Mouse (Mus musculus) layer of hippocampus, postnatal 10 days (tissue): ENCODE results near the gene Mrln. TPM values are rescaled to one million over a fixed set of nuclear protein-coding genes. Genes with fewer than 3 reads are reported as not detected.

Source experiments
- DNase-seq, 2 experiments: peaks; one replicate each; pipeline ENCODE4 v3.0.0; 2021; ENCODE audit warnings: low spot score in 2 of 2
- total RNA-seq, 2 experiments: library from RNA; stranded (reverse); gene quantifications; 2 replicates each; pipeline ENCODE4 v1.2.3; 2021

Mrln gene
- total RNA-seq, 2 experiments from 2014 or later, result 1.6 TPM; not detected in 1

DNA sequence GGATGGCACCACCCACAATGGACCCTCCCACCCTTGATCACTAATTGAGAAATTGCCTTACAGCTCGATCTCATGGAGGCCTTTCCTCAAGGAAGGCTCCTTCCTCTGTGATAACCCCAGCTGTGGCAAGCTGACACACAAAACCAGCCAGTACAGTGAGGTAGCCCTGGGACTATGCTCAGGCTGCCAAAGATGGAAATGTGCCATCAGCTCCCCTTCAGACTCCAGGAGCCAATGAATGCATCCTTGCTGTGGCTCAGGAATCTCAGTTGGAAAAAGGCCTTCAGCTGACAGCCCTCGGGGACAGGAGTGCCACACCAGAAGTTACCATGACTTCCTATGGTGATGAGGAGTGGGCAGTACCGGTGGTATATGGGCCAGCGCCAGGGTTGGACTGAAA is 50.2 kb downstream of the Mrln start:
- no peak for DNase-seq

DNA sequence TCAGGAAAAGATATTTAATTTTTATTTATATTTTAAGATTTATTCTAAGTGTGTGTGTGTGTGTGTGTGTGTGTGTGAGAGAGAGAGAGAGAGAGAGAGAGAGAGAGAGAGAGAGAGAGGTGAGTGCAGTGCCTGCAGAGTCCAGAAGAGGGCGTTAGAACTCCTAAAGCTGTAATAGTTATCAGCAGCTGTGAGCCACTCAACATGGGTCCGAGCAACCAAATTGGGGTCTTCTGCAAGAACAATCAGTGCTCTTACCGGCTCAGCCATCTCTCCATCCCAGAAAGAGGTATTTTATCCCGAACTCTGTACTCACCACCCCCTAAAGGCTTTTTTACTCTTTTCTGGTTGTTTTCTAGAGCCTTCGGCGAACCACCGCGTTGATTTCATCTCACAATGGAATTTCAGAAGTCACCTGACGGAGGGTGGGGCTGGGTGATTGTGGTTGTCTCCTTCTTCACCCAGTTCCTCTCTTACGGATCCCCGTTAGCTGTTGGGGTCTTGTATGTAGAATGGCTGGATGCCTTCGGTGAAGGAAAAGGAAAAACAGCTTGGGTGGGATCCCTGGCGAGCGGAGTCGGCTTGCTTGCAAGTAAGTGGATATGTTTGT is 51.2 kb downstream of the Mrln start:
- DNase-seq, result no peak

DNA sequence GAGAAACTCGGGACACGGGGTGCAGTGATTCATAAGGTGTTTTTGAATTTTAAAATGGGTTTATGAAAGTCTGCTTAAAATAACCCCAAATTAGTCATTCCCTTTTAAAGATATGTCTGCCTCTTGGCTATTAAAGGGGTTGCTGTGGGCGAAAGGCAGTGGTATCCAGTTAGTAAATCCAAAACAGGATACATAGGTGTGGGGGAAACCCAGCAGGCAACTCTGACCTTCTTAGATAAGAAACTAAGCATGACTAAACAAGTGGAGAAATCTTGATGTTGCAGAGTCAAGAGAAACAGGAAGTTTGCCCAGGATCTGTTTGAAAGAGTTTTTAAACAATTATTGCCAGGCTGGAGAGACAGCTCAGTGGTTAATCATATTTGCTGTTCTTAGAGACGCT is 52.6 kb downstream of the Mrln start:
- no peak for DNase-seq

- DNase-seq, result no peak
Measured at GRCm38 (mm10) chr10:70260904-70261303, 56.4 kb downstream of the Mrln start.

DNA sequence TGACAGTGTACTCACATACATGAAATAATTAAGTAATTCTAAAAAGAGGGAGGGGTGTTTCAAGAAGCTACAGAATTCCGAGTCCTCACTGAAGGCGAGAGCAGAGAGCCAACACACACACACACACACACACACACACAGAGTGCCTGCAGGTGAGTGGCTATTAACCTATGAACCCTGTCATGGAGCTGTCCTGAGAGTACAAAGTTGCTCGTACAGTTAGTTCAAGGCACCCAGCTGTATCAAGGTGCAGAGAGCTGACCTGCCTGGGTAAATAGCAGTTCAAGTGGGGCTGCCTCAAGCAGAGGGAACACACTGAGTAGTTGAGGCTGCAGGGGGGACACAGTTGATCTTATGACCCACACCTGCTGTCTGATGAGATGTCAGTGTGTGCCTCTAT is 57.6 kb downstream of the Mrln start:
- DNase-seq, result no peak

- no peak for DNase-seq
Measured at GRCm38 (mm10) chr10:70263681-70264189, 59.3 kb downstream of the Mrln start.

DNA sequence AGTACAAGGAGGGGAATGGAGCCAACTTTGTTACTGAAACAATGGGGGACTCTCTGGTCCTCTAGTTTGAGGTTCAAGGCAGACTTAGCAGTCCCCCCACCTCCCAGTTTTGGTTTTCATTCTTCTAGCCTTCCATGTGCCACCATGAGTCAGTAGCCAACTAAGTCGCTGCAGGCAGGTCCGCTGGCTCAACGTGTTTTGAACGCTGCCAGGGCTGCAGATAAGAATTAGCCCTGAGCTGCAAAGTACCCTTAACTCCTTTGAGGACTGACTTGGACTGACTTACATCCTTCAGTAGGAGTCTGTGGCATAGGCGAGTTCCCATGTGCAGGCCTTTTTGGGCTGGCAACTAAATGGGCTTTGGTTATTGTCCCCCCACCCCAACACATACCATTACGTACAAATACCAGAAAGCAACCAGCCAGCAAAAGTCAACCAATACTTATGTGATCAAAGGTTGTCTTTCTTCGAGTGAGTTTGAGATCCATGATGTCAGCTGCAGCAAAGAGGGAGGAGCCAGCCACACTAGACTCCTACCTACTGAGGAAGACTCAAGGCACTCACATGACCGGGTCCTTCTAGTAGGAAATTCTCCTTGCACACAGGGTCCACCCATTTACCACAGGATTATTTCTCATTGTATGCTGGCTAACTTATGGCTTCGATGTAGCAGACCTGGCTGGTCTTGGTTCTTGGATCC is 60.0 kb downstream of the Mrln start:
- no peak for DNase-seq

- peak in 1 of 2 experiments; percentile 25 for DNase-seq
Measured at GRCm38 (mm10) chr10:70266501-70266900, 62.0 kb downstream of the Mrln start.

DNA sequence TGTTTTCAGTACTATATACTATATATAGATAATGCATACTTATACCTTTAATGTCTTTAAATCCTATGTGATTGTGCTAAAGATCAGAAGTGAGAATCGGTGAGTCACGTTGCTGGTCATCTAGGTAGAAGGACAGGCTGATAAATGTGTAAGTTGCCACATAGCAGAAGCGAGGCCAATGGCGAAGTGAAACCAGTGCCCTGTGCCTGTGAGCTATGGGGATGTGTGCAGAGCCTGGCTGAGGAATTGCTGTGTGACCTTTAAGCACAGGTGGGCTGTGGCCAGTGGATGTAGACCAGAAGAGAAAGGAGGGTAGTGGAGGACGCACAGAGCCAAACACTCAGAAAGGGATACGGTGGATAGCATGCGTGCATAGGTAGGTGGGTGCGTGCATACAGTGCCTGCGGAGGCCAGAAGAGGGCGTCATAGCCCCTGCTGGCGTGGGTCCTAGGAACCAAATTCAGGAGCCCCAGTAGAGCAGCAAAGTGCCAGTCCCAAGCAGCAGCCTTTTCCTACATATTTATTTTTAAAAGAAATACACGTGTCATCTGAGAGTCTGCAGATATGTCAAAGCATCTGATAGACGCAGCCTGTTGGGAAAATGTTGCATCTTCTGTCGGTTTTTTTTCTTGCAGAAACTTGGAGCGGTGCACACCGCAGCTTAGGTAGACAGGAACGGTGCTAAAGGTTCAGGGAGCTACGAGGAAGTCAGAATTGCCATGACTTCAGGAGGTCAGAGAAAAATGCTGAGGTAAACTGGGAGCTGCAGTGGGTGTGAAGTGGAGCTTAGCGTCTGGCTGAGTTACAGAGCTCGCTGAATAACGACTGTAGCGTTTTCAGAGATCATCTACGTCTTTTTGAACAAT is 64.3 kb downstream of the Mrln start:
- no peak for DNase-seq

Other genes starting within 250 kb of the Mrln start
- gene Ccdc6, start 107.5 kb upstream of the Mrln start, total RNA-seq, result 10 to 100 TPM; 68.3 to 73.0 TPM
- gene Slc16a9, start 40.4 kb downstream of the Mrln start, total RNA-seq, result 1 to 10 TPM; 3.1 to 3.7 TPM
- 10 to 100 TPM; 60.0 to 61.9 TPM for gene Fam13c, start 235.8 kb downstream of the Mrln start, total RNA-seq